Mouse (Mus musculus): ENCODE data around the gene Polr3g.
"Not testable (repeated sequence)": the region's sequence is repeated elsewhere in the genome, so short reads cannot be mapped to it uniquely, and the experiment has no call there.

Polr3g gene

DNA sequence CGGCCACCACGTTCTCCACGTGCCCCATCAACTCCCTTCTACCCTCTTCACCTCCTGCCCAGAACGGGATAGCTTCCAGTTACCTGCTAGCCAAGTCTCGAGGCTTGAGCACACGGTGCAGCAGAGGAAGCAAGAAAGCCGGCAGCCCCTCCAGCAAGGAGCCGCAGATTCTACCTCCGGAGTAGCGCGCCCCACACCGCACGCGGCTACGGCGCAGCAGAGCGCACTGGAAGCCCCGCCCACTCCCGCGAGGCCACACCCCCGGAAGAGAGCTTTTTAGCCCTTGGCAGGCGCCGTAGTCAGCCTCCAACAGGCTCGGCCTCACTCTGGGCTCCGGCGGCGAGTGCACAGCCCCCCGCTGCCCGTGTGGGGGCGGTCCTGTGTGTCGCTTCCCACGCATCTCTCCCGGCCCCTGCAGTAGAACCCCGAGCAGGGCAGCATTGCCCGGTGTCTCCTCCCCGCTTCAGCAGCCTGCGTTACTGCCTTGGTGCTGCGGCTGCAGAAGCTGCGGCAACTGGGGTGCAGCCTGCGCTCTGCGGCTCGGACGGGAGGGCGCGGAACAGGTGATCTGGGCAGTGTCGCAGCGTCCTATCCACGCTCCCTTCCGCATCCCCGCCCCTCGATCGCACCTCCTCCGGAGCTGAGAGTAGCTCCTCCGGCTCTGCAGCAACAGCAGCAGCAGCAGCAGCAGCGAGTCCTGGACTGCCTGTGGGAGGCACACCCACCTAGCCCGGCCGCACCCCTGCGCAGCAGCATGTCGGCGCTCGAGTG lies at the start of gene Polr3g, which contains the start of gene Mblac2:
Polr3g (minus strand) TSS at position 239 of the 771 bp plus-strand sequence.
Mblac2 (plus strand) TSS at position 567 of the 771 bp plus-strand sequence.
- DNase-seq = peak; percentile 94 to 95

DNA sequence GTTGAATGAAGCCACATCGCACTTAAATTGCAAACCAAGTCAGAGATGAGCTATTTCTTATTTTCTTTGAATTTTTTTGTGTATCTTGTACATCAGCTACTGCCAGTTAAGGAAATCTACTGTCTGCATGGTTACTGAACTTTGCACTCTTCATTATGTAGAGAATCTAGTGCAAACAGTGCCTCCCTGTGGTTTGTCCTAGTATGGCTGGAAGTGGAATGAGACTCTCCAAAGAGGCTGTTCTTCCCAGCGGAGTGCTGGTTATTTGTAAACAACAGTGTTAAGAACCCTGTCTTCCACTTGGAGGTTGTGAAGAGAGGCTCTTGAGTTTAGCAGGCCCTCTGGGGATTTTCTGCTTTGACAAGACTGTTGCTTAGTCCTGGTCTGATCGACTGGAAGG lies 49.6 kb upstream of the Polr3g start:
- DNase-seq = no peak

DNA sequence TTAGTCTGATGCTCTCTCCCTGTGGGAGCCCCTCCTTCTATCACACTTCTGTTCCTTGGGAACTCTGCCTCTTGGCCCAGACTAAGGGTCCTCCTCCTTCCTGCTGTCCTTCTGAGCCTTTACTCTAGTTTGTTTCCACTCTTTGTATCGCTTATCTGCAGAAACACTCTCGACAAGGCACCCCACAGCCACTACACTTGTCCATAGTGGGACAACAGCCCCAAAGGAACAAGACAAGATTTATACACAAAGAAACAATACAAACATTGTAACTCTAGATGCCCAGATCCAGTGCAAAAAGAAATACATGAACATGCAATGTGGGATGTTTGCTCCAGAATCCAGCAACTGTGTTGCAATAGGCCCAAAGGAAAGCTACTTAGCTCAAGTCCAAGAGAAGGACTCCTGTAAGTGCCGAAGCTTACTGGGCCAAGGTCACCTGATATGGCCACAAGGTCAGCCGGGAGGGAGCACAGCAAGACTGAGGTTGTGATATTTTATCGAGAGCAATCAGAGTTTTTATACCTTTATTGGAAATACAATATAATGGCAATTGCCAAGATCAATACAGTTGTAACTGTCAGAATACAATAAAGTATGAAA lies 46.3 kb upstream of the Polr3g start:
- no peak for DNase-seq

DNA sequence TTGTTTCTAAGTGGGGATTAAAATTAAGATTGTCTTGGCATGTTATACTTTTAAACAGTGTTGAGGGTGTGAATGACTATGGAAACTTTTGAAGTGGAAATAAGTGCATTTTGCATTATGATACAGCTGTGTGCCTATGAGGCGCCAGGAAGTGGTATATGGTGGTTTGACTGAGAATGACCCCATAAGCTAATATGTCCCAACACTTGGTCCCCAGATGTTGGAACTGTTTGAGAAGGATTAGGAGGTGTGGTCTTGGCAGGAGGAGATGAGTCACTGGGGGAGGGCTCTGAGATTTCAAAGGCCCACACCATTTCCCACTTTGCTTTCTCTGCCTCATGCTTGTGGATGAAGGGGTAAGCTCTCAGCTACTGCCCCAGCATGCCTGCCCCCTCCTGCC lies 44.5 kb upstream of the Polr3g start:
- DNase-seq = no peak

DNA sequence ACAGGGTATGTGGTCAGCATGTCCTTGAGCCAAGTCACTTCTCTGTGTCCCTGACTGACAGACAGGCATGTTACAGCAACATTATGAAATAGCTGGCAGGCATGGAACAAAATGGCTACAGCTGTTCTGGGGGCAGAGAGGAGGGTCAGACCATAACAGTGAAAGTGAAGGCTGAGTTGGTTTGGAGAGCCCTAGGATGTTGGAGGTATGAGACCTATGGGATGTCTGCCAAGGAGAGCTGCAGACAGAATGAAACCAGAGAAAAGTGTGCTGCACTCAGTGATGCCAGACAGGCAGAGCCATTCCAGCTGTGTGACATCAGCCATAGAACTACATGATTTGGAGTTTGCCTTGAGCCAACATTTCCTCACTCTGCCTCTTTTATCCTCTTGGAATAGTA lies 44.1 kb upstream of the Polr3g start:
- no peak for DNase-seq

DNA sequence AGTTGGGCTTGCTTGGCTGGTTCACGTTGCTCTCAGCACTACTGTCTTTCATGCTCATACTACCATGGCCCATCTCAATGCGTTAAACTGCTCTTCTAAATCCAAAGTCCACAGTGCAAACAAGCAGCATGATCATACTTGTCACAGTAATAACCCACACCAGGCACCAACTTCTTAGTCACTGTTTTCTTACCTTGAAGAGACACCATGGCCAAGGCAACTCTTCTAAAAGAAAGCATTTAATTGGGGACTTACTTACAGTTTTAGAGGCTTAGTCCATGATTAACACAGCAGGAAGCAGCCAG lies 33.2 kb upstream of the Polr3g start:
- no peak for DNase-seq

DNA sequence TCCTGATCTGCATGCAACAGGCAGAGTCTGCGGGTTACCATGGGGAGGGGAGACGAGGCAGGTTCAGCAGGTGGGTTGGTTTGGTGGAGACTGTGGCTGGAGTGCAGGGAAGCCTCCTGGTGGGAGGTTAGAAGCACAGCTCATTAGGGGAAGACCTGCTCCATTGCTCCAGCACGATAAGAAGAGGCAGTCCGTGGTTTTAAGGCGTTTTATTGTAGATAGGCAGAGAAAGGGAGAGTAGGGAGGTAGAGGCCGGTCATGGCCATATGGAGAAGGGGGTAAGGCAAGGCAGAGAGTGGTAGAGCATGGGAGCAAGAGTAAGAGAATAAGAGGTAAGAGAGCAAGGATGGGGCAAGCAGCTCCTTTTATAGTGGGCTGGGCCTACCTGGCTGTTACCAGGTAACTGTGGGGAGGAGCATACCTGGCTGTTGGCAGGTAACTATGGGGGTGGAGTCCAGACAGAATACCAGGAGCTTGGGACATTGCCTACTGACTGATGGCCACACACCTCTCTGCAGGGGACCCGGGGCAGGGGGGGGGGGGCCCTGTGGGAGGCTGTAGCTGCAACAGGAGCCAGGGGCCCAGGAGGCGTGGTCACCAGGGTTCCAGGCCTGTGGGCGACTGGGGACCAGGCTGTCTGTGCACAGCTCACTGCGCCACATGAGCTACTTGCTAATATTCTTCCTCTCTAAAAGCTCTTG lies 32.7 kb upstream of the Polr3g start:
- DNase-seq = no peak

DNA sequence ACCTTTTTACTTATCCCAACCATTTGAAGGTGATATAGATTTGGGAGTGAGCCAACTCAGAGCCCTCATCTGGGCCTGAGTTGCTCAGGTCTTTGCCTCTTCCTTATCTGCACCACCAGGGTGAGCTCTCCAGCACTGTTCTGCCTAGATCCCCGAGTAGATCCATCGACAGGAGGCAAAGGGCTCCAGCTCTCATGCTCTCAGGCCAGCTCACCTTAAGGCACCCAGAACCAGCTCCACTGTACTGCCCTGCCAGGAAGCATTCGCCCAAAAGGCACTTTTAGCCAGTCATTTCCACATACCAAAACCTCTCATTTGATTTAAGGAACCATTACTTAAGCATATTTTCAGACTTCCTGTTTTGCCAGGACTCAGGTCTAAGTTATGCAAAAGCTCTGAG lies 30.1 kb upstream of the Polr3g start:
- DNase-seq = no peak

DNA sequence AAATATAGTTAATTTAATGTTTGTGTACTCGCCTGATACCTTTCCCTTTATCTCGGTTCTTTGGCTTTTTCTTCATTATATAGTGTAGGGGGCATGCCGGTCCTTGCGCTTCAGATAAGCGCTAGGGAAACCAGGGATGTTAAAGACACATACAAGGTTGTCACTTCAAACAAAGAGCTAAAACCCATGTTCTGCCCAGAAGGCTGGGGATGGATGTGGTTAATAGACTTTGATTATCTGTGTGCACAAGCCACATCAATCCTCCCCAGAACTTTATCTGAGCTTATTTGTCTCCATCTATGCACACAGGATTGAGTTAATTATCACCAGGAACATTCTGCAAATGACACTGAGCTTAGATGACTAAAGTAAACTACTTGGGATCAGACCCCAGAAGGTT lies 25.8 kb upstream of the Polr3g start:
- no peak for DNase-seq

DNA sequence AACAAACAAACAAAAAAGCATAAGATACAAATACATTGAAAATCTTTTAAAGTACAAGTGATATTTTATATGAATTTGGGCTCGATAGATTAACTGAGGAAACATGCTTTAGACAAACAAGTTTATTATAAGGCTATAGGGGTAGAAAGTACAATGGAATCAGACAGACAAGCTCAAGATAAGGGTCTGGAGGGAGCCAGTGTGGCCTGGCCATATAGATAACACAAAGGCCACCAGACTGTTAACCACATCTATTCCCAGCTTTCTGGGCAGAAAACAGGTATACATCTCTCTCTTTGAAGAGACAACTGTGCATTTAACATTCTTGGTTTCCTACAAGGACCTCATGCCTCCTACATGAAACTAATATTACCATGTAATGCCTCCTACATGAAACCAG lies 19.5 kb upstream of the Polr3g start:
- no peak for DNase-seq

DNA sequence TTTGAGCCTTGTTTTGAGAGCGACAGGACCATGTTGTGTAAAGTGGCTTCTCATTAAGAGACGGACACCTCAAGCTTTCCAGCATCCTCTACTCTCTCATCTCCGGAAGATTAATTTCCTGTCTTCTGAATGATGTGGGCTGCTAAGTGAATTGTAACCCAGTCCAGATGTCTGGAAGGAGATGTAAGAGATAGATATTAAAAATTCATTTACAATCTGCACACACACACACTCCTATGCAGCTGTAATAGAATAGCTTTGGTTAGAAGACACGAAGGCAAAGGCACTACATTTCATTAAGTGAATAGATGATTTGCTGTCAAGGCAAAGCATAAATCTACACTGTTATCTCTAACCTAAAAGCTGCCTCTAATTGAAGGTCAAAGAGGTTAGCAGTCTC lies 18.3 kb upstream of the Polr3g start:
- DNase-seq = no peak

DNA sequence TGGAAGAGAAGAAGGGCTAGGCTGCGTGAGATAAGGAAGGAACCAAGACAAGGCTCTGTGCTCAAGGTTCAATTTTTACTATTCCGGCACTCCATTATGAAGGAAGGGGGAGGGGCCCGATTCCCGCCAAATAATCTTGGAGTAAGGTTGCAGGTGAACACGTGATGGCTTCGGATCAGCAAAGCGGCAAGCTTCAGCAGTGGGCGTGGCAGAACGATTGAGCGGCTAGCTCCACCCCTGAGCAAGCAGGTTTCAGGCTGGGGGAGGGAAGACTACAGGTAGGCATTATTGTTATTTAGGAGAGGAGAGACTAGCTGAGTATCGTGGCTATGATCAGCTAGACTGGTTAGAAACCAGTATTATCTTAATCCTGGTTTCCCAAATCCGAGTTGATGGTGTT lies 17.3 kb upstream of the Polr3g start:
- not testable (repeated sequence) for DNase-seq

DNA sequence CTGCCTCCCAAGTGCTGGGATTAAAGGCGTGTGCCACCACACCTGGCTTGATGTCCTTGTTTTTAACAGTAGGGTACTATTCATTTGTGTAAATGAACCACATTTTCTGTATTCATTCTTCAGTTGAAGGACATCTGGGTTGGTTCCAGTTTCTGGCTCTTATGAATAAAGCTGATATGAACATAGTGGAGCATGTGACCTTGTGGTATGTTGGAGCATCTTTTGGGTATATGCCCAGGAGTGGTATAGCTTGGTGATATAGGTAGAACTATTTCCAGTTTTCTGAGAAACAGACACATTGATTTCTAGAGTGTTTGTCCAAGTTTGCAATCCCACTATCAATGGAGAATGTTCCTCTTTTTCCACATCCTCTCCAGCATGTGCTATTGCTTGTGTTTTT lies 3.1 kb upstream of the Polr3g start:
- no peak for DNase-seq

DNA sequence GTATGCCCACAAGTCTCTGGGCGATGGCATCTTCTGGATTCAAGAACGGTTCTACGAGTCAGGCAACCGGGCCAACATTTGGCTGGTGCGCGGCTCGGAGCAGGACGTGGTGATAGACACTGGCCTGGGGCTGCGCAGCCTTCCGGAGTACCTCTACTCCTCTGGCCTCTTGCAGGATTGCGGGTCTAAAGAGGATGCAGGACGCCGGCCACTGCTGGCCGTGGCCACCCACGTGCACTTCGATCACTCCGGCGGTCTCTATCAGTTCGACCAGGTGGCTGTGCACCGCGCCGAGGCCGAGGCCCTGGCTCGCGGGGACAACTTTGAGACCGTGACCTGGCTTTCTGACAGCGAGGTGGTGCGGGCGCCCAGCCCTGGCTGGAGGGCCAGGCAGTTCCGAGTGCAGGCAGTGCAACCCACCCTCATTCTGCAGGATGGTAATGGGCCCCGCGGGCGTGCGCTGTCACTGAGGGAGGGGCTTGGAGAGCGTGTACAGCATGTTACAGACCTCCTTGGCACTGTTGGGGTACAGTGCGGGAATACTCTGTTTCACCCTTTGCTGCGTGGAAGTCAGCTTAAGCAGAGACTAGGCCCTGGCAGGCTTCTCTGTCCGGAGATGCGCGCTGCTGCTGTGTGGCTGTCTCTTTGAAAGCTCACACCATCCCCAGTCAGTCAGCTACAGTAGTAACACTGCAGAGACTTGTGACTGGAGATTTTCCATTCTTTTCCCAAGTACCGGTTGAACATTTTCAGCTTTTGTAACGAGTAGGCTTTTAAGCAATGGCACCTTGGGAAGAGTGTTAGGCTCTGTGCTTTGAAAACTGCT lies 946 bp upstream of the Polr3g start:
- DNase-seq = peak in 1 of 2 experiments; percentile 32

DNA sequence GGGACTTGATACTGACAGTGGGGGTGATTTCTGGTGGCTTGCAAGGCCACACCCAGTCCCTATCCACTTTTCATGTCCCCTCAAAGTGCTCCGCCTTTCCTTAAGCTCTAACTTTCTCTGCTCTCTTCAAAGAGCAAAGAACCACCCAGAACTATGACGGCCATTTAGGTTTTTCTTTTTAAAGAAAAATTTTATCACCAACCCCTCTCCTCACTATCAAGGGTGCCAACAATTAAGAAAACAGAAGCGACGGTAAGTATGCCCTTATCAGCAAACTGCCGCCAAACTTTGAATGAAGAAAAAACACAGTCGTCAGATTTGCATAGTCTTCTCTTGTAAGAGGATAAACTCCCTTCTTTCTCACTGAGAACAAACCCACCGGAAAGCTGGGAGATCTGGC lies 547 bp downstream of the Polr3g start:
- no peak for DNase-seq

DNA sequence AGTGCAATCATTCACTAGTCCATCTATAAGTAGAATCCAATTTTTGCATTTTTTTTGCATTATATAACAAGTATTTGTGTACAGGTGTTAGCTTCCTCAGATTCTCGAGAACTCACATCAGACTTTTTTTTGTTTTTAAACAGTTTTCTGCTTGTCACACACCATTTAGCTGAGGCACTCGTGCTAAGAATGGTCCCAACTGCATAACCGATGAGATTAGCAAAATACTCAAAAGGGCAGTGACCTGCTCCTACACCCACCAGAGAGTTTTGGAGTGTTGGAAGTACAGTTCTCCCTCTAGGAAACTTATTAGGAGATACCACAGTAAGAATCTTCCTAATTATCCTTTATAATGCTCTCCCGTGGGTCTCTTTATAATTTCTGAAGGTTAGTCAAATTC lies 1.0 kb downstream of the Polr3g start:
- no peak for DNase-seq

DNA sequence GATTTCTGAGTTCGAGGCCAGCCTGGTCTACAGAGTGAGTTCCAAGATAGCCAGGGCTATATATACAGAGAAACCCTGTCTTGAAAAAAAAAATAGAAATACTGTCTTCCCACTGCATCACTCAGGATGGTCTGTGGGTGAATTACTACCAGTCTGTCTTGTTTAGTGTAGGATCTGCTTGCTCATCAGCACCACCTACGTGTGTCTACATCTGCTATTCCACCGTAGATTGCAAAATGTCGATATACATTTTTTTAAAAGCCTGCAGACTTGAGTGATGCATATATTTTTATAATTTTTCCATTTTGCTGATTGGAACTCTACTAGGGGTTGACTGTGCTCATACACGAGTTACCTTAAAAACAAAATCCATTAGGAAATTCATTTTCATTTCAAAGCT lies 4.5 kb downstream of the Polr3g start:
- no peak for DNase-seq

DNA sequence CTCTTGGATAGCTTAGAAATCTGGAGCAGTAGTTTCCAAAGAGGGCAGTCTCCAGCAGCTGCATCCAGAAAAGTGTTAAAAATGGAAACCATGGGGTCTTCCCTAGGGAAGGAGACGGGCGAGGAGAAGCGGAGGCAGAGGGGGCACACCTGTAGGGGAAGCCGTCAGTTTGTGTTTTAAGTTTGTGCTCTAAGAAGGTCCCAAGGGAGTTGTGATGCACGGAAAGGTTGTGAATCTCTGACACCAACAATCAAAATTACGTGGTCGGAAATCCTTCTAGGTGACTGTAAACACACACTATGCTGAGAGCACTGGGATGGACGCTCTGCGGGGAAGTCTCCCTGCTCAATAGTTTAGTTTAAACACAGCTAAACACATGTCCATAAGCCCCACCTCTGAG lies 7.2 kb downstream of the Polr3g start:
- DNase-seq = no peak

DNA sequence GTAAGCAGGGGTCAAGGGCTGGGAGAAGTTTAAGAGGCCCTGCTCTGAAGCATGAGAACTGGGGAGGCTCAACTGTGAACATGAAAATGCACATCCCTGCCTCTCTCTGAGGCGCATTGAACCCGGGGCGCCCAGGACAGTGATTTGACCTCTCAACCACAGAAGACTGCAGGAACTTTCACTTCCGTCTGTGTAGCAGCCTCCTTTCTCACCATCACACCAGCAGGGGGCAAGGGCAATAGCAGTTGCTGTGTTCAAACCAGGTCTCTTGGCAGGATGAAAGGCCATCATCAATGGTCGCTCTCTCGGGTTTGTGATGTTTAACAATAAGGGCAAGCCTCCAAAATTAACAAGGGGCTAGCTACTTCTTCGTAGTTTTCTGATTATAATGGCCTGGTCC lies 7.7 kb downstream of the Polr3g start:
- no peak for DNase-seq

DNA sequence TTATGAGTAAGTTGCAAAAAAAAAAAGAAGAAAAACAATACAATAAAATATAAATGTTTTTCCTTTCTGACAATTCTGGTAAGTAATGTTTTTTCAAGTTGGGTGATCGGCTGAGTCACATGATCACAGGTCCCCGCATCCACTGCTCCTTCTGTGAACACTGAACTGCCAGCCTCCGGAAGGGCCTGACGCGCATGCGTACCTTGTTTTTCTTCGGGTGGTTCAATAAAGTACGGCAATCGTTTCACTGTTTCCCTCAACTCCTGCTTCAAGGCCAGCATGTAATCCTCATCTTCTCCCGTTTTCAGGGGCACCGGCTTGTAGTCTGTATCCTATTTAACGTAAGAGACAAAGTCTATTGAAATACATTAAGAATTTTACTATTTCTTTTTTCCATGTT lies 16.4 kb downstream of the Polr3g start:
- no peak for DNase-seq

DNA sequence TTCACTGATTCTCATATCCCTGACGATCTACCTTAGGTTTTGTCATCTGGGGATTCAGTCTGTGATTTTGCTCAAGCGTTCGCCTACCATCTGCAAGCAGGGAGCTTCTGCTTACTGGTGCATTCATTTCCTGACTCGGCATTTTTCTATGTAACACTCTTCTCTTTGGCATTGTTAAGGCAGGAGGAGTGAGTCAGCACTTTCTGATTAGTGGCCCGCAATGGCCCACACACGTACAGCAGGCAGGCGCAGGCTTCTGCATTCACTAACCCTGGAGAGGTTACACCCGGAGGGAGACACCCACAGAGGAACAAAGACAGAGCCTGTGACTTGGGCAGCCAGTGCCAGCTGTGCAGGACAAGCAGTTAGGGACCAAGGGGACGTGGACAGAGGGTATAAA lies 19.2 kb downstream of the Polr3g start:
- DNase-seq = no peak

DNA sequence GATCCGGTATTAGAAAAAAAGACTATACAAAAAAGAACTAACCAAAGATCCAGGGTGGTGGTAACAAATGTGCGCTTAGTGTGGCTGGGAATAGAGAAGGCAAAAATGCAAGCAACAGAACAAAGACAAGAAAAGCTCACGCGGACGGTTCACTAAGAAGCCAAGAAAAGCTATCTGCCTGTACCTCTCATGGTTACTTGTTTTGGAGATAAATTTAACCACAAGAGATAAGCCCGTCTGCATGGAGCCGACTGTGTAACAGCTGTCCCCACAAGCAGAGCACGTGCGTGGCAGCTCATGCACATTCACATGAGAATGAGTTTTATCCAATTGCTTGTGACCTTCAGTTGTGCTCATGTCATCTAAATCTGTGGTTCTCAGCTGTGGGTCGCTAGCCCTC lies 20.3 kb downstream of the Polr3g start:
- no peak for DNase-seq

DNA sequence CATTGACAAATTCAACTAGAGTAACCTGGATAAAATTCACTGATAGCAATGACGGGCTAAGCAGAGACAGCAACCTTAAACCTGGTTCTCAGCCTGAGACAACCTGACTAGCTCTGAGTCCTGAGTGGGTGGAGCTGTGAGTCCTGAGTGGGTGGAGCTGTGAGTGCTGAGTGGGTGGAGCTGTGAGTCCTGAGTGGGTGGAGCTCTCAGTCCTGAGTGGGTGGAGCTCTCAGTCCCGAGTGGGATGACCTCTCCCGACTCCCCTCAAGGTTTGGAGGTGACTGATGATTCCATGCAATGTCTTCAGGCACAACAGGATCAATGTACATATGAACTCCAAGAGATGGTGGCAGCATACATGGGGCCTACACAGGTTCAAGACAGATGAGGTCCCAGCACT lies 21.2 kb downstream of the Polr3g start:
- DNase-seq = no peak

All from thymus, adult 18-20 months (tissue).